Mouse (Mus musculus) heart, adult 9 months (tissue): ENCODE results near the gene Slc4a1.
"Not testable (repeated sequence)": the region's sequence is repeated elsewhere in the genome, so short reads cannot be mapped to it uniquely, and the experiment has no call there.

ENCODE experiments used
- DNase-seq, 2 experiments: peaks; one replicate each; pipeline ENCODE4 v3.0.0; 2022; ENCODE audit warnings: low spot score in 2 of 2

Gene Slc4a1

GRCm38 (mm10) chr11:102366103-102366502 lies at the start of gene Slc4a1:
Gene Slc4a1 (minus strand): TSS chr11:102366203.
- DNase-seq = not testable (repeated sequence)

GRCm38 (mm10) chr11:102415034-102415802 lies 49.2 kb upstream of the Slc4a1 start:
- DNase-seq = no peak

GRCm38 (mm10) chr11:102413059-102413458 lies 47.1 kb upstream of the Slc4a1 start:
- no peak for DNase-seq

GRCm38 (mm10) chr11:102411704-102412103 lies 45.7 kb upstream of the Slc4a1 start:
- peak; percentile 71 to 91 for DNase-seq

- no peak for DNase-seq
Observed at GRCm38 (mm10) chr11:102411061-102411460, 45.1 kb upstream of the Slc4a1 start.

GRCm38 (mm10) chr11:102410345-102410744 lies 44.3 kb upstream of the Slc4a1 start:
- not testable (repeated sequence) for DNase-seq

GRCm38 (mm10) chr11:102409795-102410330 lies 43.9 kb upstream of the Slc4a1 start:
- no peak for DNase-seq

- DNase-seq = no peak
Observed at GRCm38 (mm10) chr11:102408888-102409794, 43.1 kb upstream of the Slc4a1 start.

GRCm38 (mm10) chr11:102408344-102408876 lies 42.4 kb upstream of the Slc4a1 start:
- peak; percentile 99 for DNase-seq

GRCm38 (mm10) chr11:102407834-102408215 lies 41.8 kb upstream of the Slc4a1 start, which contains the start of gene Slc25a39:
Gene Slc25a39 (minus strand): TSS chr11:102407946.
- no peak for DNase-seq

GRCm38 (mm10) chr11:102406900-102407833 lies 41.2 kb upstream of the Slc4a1 start:
- peak; percentile 89 to 90 for DNase-seq

- no peak for DNase-seq
Observed at GRCm38 (mm10) chr11:102406401-102406800, 40.4 kb upstream of the Slc4a1 start.

GRCm38 (mm10) chr11:102405544-102406285 lies 39.7 kb upstream of the Slc4a1 start:
- no peak for DNase-seq

- no peak for DNase-seq
Observed at GRCm38 (mm10) chr11:102404161-102405010, 38.4 kb upstream of the Slc4a1 start.

GRCm38 (mm10) chr11:102403657-102404056 lies 37.7 kb upstream of the Slc4a1 start:
- no peak for DNase-seq

GRCm38 (mm10) chr11:102401898-102402500 lies 36.0 kb upstream of the Slc4a1 start:
- DNase-seq = no peak

- DNase-seq = no peak
Observed at GRCm38 (mm10) chr11:102400513-102401084, 34.6 kb upstream of the Slc4a1 start.

GRCm38 (mm10) chr11:102399610-102400072 lies 33.6 kb upstream of the Slc4a1 start:
- DNase-seq = no peak
